Mouse (Mus musculus) ZHBTc4 (cell line): Measurements from ENCODE around the gene Serpine2.

Experiments
- DNase-seq: peaks from one replicate; pipeline ENCODE4 v3.0.0-alpha.2; 2011; ENCODE audit warnings: low read depth, low spot score

Gene Serpine2

DNA sequence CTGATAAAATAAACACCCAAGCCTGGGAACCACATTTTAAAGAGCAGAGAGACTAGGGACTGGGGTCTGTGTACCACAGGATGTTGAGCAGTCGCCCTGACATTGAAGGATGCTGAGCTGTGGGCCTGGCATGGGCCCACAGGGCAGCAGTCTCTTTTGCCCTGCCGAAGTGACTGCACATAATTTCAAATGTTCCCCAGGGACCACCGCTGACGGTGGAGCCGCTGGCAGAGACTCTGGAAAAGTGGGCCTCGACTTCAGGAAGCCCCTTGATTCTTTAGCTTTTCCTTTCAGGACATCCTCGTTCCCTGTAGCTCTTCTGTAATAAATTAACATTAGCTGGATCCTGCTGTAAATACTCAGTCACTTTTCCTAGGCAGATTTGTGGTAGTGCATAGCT is 103.8 kb downstream of the Serpine2 start:
- DNase-seq = no peak

DNA sequence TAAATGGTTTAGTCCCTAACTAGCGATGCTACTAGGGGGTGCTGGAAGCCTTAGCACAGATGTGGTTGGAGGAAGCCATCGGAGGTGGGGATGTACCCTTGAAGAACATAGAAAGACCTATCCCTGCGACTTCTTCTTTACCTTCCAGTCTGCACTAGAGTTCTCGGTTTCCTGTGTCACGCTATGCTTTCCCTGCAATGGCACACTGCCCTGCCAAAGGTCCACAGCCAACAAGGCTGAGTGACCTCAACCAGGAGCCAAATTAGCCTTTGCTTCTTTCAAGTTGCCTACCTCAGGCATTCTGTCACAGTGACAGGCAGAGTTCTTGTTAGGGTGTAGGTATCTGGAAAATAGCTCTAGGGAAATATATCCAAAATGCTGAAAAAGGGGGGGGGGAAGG is 104.6 kb downstream of the Serpine2 start:
- no peak for DNase-seq

DNA sequence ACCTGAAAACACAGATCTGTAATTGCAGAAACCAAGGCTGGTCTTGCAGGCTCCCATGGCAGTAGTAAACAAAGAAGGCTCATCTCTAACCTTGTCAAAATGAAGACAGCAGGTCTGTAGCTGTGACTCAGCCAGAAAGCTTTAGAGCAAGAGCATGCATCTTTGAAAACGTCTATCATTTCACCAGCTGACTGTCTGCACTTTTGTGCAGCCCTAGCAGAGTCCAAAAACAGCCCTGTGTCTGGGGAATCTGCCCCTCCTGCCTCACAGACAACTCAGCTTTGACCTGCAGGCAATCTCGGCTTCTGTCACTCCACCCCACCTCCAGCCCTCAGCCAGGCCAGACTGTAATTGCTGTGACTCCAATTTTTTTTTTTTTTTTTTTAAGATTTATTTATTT is 105.6 kb downstream of the Serpine2 start:
- DNase-seq = no peak

DNA sequence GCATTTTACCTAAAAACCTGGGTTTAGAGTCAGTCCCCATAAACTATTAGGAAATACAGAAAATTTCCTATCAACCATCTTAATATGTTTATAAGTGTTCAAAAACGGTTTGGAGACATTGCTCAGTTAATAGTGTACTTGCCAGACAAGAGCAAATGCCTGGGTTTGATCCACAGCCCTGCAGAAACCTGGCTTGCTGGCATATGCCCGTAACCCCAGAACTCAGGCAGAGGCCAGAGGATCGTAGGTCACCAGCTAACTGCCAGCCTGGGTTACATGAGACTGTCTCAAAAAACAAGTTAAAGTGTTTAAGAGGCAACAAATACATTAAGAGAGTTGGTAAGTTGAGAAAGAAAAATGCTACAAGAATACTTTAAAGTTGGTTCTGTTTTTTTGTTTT is 106.0 kb downstream of the Serpine2 start:
- DNase-seq = no peak

DNA sequence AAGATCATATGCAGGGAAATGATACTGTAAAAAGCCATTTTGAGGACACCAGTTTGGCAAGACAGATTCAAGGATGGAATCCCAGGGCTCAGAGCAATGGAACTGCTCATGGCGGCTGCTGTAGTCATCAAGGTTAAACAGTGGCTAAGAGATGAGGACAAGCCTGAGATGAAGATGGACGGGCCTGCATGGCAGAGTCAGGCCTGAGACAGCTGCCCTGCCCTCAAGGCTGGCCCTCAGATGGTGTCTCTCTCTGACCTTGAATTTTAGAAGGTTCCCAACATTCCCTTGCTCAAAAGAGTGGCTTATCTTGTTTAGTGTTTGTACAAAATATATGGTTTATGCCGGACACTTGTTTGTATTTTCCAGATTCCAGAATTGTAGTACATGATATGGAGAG is 107.5 kb downstream of the Serpine2 start:
- no peak for DNase-seq

DNA sequence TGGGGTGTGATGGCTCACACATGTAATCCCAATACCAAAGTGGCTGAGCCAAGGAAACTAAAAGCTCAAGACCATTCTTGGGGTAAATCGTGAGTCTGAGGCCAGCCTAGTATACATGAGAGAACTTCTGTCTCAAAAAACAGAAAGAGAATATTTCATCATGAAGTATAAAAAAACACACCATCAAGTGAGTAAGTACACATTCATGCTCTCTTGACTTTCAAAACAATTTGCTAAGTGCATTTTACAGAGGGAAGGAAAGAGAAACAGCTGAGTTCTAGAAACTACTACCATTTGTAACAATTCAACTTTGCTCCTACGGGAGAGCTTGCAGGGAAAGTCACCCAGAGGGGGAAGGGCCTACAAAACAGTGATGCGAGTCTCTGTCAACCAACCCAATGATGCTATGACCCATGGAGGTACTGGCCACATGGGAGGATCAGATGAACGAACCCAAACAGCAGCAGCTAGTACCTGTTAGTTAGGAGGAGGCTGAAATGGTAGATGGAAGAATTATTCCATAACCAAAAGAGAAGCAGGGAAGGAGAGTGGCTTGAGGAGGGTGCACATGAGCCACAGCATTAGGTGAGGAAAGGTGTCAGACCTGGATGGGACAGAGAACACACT is 108.2 kb downstream of the Serpine2 start:
- DNase-seq = no peak

DNA sequence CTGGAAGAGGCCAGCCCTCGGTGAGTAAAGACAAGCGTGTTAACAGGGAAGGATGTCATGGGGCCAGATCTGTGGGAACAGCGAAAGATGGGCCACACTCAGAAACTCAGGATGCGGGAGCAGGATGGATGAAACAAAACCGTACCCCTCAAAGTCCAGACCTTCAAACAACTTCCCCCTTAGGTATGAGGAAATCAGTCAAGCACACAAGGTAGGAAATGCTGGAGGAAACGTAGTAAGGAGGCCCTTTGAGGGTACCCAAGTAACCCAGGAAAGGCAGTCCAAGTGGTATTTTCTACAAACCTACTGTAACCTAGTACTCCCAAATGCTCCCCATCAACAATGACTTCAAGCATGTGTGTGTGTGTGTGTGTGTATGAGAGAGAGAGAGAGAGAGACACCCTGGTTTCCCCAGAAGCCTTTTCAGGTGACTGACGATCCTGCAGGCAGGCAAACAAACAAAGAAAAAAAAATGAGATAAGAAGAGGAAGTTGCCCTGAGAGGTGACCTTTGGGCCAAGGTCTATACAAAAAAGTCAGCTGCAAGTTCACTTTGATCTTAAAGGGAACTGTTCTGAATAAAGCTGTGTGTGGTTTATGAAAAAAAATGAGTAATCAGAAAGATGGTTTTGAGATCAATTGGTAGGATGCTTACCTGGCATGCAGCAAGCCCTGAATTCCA is 108.8 kb downstream of the Serpine2 start:
- no peak for DNase-seq

DNA sequence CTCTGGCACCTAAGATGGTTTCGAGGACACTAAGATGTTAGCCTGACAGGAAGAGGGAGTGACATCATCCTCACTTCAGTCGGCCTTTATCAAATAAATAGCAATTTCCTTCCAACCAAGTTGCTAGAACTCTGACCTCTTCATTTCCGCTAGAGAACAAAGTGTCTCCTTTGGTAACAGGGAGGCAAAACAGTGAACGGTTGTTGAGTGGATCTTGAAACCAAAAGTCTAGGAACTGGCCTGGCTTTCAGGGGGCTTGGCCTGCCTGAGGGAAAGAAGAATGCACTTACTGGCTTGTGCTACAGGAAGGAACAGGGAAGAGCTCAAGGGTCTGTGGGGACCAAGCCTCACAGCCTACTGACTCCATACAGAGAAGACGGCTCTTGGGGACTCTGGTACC is 109.8 kb downstream of the Serpine2 start:
- DNase-seq = no peak

DNA sequence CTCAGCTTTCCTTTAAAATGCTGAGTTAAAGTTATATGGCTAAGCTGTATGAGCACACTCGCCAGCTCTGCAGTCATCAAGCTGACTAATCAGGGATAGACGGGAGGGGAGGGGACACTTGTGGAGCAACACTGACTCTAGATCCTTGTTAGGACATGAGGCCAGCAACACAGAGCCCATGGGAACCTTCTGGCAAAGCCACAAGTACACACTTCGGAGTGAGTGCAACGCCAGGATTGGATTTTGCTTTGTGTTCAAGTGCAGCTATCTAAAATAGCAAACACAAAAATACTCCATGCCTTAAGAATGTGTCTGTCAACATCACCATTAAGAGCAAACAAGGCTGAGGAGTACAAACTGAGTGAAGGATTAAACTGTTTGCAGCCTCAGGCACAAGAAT is 114.9 kb downstream of the Serpine2 start:
- DNase-seq = no peak
